Mouse (Mus musculus): ENCODE data around the gene Cel. TPM values are rescaled to one million over a fixed set of nuclear protein-coding genes. Genes with fewer than 3 reads are reported as not detected.
A peak's percentile ranks its signal among the peaks of the same experiment; 100 is the strongest.

Gene Cel
- not detected for total RNA-seq (2021)
- long read RNA-seq, experiment 1 = 0 reads
- long read RNA-seq, experiment 2 = 0 reads

DNA sequence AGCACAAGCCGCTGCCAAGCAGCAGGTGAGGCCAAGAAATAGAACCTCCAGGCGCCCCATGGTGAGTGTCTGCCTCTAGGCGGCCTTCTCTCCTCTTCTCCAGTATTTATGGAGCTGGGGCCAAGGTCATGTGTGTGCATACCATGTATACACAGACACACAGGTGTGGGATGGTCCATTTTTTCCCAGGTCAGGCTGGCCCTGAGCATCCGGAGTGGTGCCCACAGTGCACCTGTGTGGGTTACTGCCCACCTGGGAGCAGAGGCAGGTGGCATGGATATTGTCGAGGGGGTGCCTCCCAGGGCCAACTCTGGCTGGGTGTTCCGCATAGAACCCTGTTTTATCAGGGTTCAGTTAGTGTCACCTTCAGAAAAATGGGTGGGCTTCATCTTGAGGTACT is at the start of gene Cel:
Gene Cel, minus strand, starts transcription at position 101 of the 400 bp plus-strand sequence.
- intact Hi-C loops (cut with DNase I) = no loop called here
- DNase-seq = no peak

DNA sequence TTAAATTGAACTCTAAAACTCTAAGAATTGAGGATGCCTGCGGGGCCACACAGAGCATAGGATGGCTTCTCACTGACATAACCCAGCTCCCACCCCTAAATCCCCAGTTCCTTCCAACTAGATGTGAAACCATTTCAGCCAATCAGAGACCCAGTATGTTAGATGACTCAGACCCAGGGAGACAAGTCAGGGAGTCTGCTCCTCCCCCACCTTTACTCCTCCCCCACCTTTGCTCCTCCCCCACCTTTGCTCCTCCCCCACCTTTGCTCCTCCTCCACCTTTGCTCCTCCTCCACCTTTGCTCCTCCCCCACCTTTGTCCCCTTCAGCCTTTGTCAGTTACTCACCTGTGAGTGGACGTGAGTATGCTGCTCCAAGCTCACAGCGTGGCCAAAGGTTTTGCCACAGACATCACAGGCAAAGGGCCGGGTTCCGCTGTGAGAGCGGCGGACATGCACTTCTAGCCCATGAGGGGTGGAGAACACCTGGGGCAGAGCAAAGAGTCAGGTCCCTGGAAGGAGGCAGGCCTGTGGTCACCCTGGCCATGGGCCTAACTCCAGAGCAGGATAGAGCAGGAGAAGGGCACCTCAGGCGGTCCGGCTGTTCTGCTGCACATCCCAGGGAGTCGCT is 49.3 kb upstream of the Cel start:
- intact Hi-C loops (cut with DNase I) = no loop called here
- DNase-seq = no peak

DNA sequence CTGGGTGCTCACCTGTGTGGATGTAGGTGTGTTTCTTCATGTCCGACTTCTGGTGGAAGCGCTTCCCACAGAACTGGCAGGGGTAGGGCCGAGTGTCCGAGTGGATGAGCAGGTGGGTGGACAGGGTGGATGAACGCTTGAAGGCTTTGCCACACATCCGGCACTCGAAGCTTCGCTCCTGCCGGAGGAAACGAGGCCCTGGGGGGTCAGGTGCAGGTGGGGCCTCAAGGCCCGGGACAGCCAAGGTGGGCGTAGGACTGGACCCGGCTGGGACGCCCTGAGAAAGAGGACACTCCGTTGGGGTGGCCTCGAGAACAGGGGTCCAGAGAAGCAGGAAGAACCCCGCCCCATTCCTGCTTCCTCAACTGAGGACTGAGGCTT is 48.2 kb upstream of the Cel start:
- DNase-seq = no peak
- intact Hi-C loops (cut with DNase I) = no loop called here

DNA sequence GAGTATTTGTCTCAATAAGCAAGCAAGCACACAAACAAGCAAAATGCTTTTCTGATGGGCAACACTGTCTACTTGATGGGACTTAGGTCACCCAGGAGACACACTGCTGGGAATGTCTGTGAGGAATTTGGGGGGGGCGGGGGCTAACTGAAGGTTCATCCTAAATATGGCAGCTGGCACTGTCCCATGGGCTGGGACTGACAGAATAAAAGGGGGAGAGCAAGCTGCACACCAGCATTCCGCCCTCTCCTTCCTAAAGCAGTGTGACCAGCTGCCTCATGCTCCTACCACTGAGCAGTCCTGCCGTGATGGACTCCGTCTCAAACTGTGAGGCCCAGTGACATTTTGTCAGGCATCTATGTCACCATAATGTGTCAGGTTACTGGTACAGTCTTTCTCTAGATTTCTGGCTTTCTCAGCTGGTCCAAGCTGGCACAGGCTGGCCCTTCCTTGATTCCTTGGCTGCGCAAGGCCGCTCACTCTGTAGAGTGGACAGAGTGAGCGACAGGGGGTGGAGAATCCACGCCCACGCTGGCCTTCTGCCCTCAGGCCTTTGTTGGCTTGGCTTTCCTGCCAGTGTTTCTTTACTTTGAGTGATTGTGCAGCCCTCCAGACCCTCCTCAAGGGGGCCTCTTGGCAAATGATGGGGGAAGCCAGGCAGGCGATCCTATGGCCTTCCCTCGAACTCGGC is 47.7 kb upstream of the Cel start:
- DNase-seq = no peak
- intact Hi-C loops (cut with DNase I) = no loop called here

DNA sequence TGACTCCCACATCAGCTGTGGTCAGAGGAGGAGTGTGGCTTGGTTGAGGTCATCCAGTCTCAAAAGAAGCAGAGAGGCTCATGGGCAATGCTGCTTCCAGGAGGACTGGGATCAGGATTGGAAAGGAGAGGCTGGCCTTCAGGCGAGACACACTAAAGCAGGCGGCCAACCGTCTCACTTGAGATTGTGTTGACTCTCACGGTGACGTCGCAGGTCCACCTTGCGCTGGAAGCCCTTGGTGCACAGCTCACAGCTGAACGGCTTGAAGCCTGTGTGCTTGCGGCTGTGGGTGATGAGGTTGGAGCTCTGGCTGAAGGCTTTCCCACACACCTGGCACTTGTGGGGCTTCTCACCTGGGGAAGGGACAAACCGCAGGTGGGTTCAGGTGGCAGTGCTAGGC is 46.6 kb upstream of the Cel start:
- DNase-seq = no peak
- intact Hi-C loops (cut with DNase I) = no loop called here

DNA sequence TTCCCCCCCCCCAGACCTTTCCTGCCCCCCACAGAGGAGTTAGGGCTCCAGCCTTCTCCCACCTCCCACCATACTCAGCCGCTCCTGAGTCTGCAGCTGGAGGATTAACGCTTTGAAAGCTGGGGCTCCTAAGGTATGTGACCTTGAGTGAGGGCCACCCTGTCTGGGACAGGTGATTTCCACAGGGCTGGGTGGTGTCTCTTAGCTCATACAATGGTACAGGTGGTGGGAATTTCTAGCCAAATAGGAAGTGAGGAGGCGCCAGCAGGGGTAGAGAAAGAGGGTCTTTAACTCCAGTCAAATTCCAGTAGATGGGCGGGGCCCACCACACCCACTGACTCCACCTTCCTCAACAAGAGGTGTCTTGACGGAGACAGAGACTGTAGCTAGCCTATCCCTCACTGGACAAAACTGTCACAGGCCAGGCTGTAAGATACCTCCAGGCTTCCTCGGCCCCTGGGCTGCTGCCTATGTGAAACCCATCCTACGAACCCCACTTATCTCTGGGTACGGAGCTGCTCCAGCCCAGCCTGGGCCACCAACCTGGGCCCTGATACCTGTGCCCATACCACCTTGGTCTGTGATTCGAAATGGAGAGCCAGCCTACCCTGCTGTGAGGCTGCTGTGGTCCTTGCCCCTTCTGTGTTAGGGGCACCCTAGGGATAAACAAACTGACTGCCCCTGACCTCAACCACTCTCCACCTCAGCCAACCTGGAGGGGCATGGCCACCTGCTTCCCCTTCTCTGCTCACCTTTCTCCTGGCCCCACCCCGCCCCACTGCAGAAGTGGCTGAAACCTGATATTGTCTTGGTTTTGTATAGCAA is 44.4 kb upstream of the Cel start:
- intact Hi-C loops (cut with DNase I) = no loop called here
- DNase-seq = no peak

DNA sequence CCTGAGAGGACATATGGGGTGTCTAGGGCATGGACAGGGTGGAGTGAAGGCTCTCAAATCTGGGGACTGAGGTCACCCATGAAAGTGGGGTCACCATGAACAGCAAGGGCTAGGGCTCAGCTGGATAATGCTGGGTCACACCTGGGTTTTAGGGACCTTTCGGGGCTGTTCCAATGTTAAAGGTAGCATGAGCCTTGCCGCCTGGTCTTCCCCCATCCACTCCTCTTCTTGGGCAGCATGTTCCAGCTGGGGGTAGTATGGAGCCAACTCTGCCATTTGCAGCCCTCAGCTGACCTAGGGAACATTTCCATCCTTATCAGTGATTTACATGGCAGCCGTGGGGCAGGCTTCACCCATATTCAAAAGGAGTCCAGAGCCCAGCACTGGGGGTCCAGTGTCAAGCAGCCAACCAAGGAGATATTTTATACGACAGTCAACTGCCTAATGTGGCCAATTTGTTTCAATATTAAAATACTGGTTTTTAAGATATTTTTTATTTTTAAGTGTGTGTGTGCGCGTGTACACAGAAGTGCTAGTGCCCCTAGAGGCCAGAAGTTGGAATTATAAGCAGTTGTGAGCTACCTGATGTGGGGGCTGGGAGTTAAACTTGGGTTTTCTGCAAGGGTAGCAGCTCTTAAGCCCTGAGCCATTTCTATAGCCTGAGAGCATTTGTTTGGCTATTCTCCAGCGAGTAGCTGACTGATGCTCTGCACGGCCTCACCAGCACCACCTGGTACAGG is 43.6 kb upstream of the Cel start:
- intact Hi-C loops (cut with DNase I) = no loop called here
- DNase-seq = no peak

DNA sequence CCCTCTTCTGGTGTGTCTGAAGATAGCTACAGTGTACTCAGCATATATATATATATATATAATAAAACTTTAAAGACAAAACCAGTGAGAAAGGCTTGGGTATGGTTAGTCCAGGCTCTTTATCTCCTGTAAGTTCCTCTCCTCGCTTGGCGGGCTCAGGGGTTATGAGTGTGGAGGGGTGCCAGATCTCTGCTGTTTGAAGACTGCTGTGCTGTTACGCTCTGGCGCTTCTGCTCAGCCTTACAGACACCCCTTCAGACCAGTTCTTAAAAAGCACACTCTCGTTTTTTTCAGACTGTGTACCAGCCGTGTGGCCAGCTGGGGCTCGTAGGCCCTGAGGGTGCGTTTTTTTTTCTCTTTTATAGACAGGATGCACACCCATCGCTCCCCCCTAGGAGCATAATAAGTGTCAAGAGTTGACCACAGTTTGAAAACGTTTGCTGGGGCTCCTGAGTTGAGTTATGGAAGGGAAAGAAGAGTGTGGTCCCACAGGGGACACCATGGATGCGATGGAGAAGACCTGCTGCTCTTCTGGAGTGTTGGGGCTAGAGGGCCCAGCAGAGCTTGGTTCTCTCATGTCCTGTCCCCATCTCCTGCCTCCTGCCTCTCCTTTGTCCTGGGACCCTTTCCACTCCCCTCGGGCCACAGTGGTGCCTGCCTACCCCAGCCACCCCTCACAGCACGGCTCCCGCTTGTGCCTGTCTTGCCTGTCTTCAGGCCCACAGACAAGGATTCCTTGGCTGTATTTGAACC is 42.8 kb upstream of the Cel start:
- DNase-seq = no peak
- intact Hi-C loops (cut with DNase I) = no loop called here

DNA sequence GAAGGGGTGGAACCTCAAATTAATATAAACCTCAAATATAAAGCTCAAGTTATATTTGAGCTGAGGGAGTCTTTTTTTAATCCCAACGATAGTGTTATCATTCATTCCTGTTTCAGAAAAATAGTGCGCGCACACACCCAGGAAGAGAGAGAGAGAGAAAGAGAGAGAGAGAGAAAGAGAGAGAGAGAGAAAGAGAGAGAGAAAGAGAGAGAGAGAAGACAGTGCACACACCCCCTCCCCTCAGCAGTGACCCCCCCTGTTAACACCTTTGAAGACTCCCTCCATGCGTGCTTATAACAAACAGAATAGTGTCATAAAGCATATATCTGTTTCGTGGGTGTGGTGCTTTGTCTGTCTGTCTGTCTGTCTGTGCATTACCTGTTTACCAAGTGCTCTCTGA is 40.3 kb upstream of the Cel start:
- no peak for DNase-seq
- intact Hi-C loops (cut with DNase I) = no loop called here

DNA sequence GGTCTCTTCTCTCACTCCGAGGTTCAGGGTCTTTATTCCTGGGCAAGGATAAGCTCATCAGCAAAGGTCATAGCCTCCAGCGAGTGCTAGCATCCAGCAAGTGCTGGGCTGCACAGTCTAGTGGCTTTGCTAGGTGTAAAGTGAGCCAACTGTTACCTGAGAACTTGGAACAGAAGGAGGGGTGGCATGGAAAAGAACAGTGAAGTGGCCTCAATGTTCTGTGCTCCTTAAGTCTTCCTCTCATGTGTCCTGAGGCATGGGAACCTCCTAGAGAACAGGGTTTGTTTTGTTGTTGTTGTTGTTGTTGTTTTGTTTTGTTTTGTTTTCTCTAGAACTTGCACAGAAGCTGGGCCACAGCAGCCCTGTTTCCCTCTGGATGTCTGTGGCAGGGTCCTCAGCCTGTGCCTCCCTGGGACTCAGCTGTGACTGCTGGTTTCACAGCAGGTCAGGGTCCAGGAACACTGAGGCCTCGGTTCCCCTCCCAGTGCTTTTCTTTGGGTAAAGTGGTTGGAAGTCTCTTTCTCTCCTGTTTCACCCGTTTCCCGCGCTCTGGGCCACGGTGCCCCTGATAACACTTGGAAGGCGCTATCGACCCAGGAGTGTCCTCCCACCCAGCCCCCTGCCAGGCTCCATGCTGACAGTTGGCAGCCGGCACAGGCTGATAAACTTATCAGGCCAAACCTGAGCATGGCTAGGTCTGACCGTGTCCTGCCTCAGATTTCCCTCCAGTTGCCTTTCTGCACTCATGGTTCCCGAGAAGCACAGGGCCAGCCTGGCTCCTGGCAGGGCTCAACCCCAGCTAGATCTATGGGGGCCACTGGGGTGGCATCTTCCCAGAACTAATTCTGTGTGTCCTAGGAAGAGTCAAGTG is 38.8 kb upstream of the Cel start:
- intact Hi-C loops (cut with DNase I) = no loop called here

DNA sequence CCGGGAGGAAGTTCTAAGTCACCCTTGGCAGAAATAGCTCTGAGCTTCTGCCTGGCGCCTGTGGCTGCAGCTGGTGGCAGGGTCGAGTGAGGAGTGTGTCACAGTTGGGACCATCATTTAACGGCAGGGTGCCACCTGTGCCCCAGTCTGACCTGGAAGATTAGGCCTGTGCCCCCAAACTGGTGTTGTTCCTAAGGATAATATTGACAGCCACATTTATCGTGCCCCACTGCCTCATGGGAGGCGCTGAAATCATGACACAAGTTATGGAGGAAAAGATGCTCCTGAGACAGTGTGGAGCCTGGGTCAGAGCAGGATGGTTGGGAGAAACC is 36.3 kb upstream of the Cel start:
- intact Hi-C loops (cut with DNase I) = no loop called here
- DNase-seq = no peak

More for the DNA sequence above, 38.8 kb upstream of the Cel start:
- no peak for DNase-seq

DNA sequence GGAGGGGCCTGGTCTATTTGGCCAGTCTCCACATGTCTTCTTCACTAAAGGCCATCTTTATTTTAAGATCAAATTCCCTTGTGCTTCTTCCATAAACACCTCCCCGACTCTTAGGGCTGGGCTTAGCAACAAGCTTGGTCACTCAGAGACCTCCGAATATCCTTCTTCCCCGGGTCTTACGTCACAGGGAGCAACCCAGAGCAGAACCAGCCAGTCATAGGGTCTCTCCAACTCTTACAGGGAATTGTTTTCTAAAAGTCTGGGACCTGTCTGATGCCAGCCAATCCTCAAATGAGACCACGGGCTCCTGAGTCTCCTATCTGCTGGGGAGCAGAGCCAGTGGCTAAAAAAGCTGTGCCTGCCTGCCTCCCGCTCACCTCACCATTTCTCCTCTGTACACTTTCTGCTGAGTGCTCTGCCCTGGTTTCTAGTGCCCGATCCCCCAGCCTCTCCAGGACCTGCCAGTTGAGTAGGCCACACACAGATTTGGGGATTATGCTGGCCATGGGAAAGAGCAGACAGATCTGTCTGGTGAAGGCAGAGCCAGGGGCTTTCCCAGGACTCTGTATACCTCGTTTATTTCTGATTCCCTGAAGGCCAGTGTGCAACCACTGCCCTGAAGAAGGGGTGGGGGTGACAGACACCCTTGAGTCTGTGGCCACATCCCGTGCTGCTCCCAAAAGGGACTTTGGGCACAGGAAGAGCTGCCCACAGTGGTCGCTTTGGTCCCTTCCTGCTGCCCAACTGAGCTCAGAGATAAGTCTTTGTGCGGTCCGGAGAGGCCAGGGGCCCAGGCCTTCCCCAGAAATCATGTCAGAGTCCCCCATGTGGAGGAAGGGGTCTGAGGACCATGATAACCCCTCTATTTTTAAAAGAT is 35.7 kb upstream of the Cel start:
- intact Hi-C loops (cut with DNase I) = no loop called here

DNA sequence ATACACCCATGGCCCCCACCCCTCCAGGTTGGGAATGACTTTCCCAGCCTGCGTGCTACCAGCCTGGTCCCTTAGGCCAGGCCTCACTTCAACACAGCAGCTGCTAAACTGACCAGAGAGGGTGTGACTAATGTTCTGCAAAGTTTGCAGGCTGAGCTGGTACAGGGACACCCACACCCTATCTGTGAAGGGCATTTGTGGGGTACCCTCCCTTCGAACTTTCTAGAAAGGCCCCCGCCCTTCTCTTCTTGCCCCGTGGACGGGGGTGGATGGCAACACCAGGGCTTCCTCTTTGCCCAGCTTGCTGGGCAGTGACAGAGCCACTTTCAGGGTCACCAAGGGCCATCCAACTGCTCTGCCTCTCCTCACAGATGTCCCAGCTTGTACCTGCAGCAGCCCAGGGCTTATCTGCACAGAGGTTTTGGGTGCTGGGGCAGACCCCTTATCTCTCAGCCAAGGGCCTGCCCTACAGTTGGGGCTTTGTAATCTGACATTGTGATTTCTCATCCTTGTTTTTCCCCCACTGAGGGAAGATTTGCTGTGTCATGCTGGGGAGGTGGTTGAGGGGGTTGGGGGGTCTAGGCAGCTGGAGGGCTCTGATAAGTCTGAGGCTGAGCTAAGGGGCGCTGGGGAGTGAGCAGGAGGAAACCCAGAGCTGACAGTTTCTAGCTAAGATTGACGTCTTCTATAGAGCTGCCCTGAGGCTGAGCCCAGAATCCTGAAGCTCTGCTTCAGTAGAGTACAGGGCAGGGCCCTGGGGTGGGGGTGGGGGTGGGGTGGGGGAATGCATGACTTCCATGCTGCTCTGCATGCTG is 34.7 kb upstream of the Cel start:
- DNase-seq = no peak
- intact Hi-C loops (cut with DNase I) = no loop called here

More for the DNA sequence above, 35.7 kb upstream of the Cel start:
- no peak for DNase-seq

DNA sequence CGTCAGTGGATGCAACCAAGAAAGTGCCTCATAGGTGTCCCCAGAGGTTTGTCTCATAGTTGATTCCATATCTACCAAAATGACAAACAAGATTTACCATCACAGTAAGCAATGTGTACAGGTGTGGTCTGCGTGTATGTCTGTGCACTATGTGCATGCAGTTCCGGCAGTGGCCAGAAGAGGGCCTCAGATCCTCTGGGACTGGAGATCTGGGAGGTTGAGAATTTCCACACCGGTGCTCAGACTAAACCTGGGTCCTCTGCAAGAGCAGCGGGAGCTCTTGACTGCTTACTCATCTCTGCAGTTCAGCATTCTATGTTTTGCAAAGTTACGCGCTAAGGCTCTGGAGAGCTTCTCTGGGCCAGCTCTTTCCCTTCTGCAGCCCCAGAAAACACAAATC is 33.8 kb upstream of the Cel start:
- no peak for DNase-seq
- intact Hi-C loops (cut with DNase I) = no loop called here

DNA sequence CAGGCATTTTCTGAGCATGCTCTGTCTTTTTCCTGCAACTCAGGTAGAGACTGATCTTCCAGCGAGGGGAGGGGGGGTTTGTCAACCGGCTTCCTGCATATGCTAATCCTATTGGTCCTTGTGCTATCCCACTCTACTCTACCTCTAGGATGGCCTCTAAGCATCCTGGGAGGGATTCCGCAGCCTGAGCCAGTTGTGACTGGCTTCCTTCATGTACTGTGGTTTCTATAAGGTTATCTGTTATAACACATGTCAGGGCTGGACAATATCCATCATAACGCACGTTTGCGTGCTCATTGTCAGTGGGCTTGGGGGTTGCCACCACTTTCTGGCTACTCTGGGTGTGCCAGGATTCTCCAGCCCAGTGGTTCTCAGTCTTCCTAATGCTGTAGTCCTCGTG is 32.8 kb upstream of the Cel start:
- intact Hi-C loops (cut with DNase I) = no loop called here
- DNase-seq = no peak

DNA sequence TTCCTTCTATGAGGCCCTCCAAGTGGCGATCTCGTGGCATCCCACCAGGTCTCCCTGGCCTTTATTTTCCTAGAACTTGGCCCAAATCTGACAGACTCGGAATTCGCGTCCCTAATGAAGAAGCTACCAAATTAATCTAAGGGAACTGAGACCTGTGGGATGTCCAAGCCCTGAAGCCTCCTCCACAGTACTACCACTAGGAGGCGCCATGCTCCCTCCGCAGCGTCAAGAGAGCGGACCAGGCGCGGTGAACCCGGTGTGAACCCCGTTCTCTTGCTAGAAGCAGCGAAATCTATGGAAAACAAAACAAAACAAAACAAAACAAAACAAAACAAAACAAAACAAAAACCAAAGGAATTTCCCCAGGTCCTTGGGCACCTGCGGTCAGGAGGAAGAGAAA is 29.6 kb upstream of the Cel start:
- DNase-seq = peak in 1 of 2 experiments; percentile 59
- intact Hi-C loops (cut with DNase I) = loop anchor here (2.0 kb wide), 1 partner anchor 30 kb away; no protein-coding TSS in a partner anchor

DNA sequence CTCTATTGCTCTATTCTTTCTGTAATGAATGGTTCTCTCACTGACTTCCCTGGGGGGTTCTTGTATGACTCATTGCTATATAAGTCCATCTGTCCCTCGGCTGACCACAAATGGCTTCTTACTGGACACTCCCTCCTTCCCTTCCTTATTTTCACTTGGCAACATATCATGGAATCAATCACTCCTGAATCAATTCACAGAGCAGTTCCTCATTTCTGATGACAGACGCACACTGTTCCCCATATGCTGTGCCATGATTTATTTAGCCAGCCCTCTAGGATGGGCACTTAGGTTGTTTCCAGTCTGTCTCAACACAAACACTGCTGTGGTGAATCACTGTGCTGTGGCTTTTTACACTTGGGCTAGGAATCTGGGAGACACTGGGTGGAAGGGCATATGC is 28.3 kb upstream of the Cel start:
- intact Hi-C loops (cut with DNase I) = no loop called here
- no peak for DNase-seq

DNA sequence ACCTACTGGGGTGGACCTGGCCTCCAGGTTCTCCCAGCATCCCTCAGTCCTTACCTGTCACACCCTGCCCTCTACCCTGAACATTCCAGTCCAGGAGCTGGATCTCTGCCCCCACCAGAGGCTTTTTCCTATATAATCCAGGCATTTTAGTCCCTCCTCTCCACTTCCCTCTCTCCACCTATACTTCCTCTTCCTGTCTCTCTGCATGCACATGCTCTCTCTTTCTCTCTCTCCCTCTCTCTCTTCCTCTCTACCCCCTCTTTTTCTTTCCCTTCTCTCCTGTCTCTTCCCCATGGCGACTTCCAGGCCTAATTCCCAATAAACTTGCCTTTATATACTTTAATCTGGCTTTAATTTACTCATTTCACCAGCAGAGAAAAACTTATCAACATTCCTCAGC is 25.4 kb upstream of the Cel start:
- no peak for DNase-seq
- intact Hi-C loops (cut with DNase I) = no loop called here
